Mouse (Mus musculus): ENCODE measurements around the gene Nek6.

The Nek6 gene

GRCm38 (mm10) chr2:38536331-38536731, 24.9 kb downstream of the Nek6 start:
- DNase-seq (ENCODE audit: low read depth, low spot score) = no peak

GRCm38 (mm10) chr2:38539677-38540076, 28.2 kb downstream of the Nek6 start:
- DNase-seq (ENCODE audit: low read depth, low spot score) = no peak

DNA sequence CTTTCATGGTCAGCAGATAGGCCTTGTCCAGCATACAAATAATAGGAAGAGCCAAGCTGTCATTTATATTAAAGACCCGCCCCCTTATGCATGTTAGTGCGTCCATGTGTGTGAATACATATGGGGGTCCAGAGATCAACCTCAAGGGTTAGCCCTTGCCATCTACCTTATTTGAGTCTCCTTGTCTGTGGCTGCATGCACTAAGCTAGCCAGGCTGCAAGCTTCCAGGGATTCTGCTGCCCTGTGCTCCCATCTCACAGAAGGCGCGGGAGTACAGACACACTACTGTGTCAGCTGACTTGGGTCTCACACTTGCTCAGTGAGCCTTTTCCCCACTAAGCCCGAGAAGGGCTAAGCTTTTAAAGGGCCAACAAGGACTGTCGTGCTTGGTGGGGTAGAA, 29.2 kb downstream of the Nek6 start:
- DNase-seq (ENCODE audit: low read depth, low spot score) = no peak

DNA sequence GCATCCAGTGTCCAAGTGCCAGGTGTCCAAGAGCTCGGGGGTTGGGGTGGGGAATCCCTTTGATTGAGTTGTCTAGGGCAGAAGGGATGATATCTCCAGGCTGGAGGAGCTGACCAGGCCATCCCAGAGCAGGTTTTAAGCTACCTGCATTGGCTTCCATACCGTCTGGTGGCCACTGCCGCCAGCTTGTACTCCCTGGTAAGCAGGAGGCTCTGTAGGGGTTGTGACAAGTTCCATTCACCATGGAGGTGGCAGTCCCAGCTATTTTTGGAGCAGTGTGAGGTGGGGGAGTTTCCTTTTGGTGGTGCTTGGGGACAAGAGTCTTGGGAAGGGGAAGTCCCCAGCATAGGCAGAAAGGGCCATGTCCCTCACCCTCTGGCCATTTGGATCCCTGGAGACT, 29.7 kb downstream of the Nek6 start:
- DNase-seq (ENCODE audit: low read depth, low spot score) = no peak

- no peak for DNase-seq (ENCODE audit: low read depth, low spot score)
Measured at GRCm38 (mm10) chr2:38541570-38541969, 30.1 kb downstream of the Nek6 start.

DNA sequence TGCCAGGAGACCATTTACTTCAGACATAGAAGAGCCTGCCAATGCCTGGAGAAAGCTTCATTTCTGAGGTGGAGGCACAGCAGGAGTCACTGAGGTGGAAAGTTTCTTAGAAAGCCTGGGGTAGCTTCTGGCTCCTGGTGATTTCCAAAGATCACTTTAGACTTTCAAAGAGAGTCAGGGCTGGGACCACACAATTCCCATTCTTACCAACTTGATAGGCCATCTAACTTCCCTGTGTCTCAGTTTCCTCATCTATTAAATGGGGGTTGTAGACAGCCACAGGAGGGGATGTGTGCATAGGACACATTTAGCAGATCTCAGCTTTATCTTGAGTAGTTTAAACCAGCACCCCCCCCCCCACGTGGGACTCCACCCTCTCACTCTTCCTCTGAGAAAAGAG, 30.9 kb downstream of the Nek6 start:
- DNase-seq (ENCODE audit: low read depth, low spot score) = no peak

GRCm38 (mm10) chr2:38543158-38543557, 31.7 kb downstream of the Nek6 start:
- no peak for DNase-seq (ENCODE audit: low read depth, low spot score)

DNA sequence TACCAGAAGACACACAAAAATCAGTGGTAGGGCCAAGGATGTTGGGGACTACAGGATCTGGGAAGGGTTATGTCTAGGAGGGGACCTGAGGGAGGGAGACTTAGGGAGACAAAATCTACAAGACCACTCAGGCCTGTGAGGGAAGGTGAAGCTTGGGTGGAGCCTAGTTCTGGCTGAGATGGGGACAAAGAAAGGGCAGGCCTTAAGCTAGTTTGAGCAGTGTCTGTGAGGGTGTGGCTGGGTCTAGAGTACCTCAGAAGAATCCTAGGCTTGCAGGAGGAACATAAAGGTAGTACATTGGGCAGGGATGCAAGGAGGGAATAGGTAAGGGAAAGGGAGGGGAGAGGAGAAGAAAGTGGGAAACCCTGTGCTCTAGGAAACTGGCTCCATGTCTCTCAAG, 32.9 kb downstream of the Nek6 start:
- no peak for DNase-seq (ENCODE audit: low read depth, low spot score)

DNA sequence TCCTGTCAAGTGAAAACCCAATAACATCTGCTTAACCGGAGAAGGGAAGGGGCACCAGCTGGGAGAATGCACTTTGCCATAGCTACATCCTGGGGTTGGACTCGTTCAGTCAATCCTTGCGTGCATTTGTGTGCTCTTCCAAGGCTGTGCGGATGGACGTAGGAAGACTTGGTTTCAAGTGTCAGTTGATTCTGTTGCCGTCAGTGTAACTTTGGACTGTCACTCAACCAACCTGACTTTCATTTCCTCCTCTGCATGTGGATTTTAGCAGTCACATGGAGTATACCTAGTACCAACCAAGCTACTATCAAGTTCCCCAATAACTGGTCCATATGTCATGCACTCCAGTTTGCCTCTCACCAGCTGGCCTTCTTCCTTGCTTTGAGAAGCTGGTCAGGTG, 33.5 kb downstream of the Nek6 start:
- DNase-seq (ENCODE audit: low read depth, low spot score) = no peak

GRCm38 (mm10) chr2:38545706-38546105, 34.3 kb downstream of the Nek6 start:
- DNase-seq (ENCODE audit: low read depth, low spot score) = no peak

DNA sequence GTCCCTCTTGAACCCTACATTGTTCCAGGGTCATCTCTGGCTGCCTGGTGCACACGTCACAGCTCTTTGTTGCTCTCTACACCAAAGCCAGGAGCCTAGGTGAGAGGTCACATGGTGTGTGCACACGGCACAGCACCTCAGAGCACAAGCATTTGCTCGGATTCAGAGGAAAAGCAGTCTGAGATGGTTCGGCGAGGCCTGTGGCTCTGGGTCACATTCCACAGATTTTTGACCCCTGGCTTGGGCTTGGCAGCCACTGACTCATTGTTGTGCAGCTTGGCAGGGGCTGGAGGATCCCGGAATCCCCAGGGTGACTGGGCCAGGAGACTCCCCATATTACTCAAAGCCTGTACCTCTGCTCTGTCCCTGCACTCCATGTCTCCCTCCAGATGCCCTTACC, 34.8 kb downstream of the Nek6 start:
- no peak for DNase-seq (ENCODE audit: low read depth, low spot score)

GRCm38 (mm10) chr2:38546748-38547147, 35.3 kb downstream of the Nek6 start:
- no peak for DNase-seq (ENCODE audit: low read depth, low spot score)

DNA sequence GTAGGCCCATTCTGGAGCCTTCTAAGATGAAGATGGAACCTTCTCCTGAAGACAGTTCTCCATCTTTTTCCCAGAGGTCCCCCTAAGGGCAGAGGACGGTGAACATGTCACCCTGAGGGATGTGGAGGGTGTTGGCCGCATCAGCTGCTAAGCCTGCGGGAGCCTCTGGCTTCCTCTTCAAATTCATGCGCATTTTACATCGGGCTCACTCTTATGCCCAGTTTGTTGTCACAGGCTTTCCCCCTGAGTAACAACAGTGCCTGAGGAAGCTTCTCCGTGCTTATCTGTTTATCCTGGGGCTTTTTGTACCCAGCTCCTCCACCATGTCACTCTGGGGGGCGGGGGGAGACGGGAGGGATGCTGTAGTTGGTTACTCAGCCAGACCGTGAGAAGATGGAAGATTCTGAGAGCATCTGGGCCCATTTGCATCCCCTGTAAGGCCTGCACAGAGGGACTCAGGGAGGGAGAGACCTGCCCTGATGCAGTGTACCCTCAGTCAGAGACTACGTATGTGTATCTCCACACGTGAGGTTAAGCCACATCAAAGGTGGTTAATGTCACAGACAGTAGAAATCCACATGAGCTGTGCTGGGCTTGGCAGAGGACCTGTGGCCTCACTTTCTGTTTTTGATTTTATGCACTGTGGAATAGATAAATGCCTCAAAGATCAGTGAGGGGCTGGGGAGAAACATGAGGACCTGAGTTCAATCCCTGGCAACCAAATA, 36.5 kb downstream of the Nek6 start:
- DNase-seq (ENCODE audit: low read depth, low spot score) = no peak

GRCm38 (mm10) chr2:38552004-38552443, 40.6 kb downstream of the Nek6 start:
- DNase-seq (ENCODE audit: low read depth, low spot score) = peak; percentile 28

DNA sequence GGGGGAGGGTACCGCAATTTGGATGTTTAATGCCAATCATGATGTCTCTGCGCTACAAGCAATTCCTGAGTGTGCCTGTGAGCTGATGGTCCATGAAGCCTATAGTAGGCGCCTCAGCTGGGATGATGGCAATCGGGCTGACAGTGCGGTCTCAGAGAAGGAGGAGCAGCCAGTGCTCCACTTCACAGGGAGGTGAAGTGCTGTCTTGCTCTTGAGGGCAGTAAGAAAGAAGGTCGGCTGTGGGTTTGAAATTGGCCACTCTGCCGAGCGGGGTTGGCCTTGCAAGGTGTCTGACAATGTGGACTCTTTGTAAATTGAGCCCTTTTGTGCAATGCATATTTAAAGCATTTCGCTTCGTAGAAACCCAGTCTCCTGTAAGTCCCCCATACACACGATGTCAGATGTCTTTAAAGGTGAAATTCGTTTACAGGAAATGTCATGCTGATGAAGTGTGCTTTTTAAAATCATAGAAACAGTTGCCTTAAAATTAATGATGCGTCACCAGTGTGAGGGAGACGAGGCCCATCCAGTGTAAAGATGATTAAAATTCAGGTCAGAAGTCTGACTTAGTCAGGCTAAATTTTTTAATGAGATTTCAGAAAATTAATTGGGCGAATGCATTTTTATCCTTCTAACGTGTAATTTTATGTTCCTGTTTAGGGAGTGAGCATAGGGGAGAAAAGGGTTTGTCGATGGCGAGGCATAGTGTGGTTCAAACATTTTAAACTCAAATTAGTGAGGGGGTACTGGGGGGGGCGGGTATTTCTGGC, 43.0 kb downstream of the Nek6 start:
- DNase-seq (ENCODE audit: low read depth, low spot score) = no peak

- no peak for DNase-seq (ENCODE audit: low read depth, low spot score)
Measured at GRCm38 (mm10) chr2:38555659-38556058, 44.2 kb downstream of the Nek6 start.

DNA sequence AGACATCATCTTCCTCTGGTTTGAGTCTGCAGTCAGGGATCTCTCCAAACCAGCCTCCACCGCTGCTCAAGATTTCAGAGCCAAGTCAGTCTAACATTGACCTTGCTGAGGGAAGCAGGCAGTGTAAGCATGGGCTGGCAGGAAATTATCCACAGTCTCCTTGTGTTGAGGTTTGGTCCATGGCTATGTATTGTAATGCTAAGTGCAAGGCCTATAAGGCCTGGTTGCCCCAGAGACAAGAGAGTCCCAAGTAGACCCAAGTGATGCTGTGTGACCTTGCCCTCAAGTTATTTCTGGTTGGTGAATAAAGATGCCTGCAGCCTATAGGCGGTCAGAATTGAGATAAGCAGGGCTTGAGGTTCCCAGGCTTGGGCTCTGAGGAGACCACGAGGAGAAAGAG, 45.3 kb downstream of the Nek6 start:
- no peak for DNase-seq (ENCODE audit: low read depth, low spot score)

DNA sequence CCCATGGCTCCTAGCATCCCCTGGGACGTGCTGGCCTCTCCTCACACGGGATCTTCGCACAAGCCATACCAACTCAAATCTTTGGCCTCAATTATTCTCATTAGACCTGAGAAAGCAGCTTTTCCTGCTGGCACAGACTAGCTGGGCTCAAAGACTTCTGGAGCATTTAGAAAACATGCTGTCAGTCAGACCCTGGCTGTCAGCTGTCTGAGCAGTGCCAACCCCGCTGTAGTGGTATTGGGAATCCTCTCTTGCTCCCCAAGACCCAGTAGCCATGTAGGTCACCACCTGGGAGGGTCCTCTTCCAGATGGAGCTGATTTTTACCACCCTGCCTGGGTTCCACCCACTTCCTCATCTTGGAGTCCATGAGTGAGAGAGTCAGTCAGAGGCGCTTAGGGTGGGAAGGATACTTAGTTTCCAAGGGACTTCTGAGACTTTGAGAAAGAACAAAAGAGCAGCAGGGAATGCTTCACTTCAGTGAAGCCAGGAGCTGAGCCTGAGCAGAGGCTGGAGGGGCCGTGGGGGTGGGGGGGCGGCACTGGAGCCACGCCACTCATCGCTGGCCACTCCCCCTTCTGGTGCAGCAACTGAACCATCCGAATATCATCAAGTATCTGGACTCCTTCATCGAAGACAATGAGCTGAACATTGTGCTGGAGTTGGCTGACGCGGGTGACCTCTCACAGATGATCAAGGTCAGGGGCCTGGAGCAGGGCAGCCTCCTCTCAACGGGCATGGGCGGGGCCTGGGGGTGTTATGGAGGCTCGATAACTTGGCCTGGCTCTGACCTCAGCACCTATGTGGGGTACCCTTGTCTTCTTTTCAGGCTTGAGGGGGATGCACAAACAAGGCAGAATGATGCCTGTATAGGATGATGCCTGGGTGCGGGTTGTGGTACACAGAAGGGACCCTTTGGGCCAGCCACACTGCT, 49.1 kb downstream of the Nek6 start:
- DNase-seq (ENCODE audit: low read depth, low spot score) = no peak

DNA sequence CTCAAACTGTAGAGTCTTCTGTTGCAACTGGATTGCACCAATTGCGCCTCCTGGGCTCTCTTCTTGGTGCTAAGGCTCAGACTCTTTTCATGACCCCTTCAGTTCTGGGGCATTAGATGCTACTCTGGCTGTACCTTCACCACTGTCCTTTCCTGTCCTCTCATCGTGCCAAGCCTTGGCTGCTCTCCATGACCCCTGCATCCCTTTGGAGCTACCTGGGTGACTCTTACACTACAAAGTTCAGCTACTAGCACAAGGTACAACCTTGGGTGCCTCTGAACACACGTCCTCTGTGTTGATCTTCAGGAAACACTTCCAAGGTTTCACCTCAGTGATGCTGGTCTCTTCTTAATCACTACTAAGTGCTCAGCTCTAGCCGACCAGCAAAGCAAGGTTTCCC, 51.2 kb downstream of the Nek6 start:
- DNase-seq (ENCODE audit: low read depth, low spot score) = no peak

DNA sequence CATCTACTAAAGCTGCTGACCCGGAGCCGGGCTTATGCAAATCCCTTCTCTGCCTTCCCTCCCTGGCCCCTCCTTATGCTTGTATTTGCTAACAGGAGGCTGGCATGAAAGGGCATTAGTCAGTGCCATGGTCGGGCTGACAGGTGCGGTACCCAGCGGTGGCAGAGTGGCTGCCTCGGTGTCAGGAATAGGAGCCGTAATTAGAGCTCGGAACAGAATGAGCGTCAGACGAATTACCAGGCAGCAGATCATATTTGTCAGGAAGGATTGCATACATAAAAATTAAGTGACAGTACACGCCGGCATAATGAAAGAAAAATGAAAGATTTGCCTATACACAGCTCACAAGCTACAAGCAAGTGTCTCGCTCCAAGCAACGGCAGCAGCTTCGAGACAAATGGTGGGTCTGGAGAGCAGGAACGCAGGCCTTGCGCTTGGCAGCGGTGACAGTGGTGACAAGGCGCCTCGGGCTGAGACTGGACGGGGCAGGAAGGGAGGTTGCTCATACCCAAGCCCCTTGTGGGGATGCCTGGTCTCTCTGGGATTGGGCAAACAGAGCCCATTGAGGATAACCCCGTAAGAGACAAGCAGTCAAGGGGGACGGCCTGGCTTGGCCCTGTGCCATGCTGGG, 60.6 kb downstream of the Nek6 start:
- peak; percentile 61 for DNase-seq (ENCODE audit: low read depth, low spot score)

DNA sequence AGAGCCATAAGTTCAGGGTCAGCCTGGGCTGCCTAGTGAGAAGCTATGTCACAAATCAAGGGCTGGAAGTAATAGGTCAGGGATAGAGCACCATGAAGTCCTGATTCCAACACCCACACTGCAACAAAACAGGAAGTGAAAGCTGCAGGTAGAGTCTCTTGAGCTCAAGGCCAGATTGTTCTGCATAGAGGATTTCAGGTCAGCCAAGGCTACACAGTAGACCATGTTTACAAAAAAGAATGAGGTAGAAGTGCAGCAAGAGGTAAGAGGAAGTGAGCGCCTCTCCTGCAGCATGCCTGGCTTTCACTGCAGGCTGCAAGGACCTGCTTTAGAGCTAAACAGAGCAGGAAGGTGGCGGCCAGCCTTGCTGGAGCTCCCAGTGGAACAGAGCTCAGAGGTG, 63.3 kb downstream of the Nek6 start:
- no peak for DNase-seq (ENCODE audit: low read depth, low spot score)

Measured in retina, postnatal 7 days (tissue).